Mouse (Mus musculus) heart, embryonic 10.5 days (tissue): ENCODE data around the gene Ccdc85b. TPM values are rescaled to one million over a fixed set of nuclear protein-coding genes. Genes with fewer than 3 reads are reported as not detected.

Experiments used
- DNase-seq: peaks from one replicate; pipeline ENCODE4 v3.0.0-alpha.2; 2017; ENCODE audit warnings: low spot score
- H3K27ac ChIP-seq: fragments of 300-500 bp; sonication (generic); 2 replicates; pipeline ENCODE4 v1.5.1; 2016; ENCODE audit warnings: mild to moderate bottlenecking
- H3K27me3 ChIP-seq: fragments of 300-500 bp; sonication (generic); 2 replicates; pipeline ENCODE4 v1.6.1; 2016; ENCODE audit warnings: mild to moderate bottlenecking; ENCODE audit not compliant: poor library complexity, insufficient read depth, severe bottlenecking
- H3K36me3 ChIP-seq: fragments of 300-500 bp; sonication (generic); 2 replicates; pipeline ENCODE4 v1.6.1; 2016; ENCODE audit warnings: mild to moderate bottlenecking, moderate library complexity
- H3K4me1 ChIP-seq: fragments of 300-500 bp; sonication (generic); 2 replicates; pipeline ENCODE4 v1.6.1; 2016; ENCODE audit warnings: mild to moderate bottlenecking
- H3K4me3 ChIP-seq: fragments of 300-500 bp; sonication (generic); 2 replicates; pipeline ENCODE4 v1.5.1; 2016; ENCODE audit warnings: mild to moderate bottlenecking, moderate library complexity
- H3K9me3 ChIP-seq: fragments of 300-500 bp; sonication (generic); 2 replicates; pipeline ENCODE4 v1.6.1; 2016; ENCODE audit warnings: mild to moderate bottlenecking, moderate library complexity
- WGBS: fragments of 180-500 bp; shearing (Covaris S2); methylation state at CpG from one replicate; pipeline ENCODE4 v1.1.7; 2016; 5-methylcytosine and 5-hydroxymethylcytosine counted together
- polyA plus RNA-seq: library from polyadenylated mRNA; unstranded; fragments of >200 nt; fragmentation: Nextera tagmentation; extraction: Ambion mirVana; gene quantifications from 2 replicates; pipeline ENCODE4 v1.2.1, GENCODE M21; 2016

Gene Ccdc85b
- polyA plus RNA-seq, 1 experiment from 2014 or later, result 11.6 TPM

GRCm38 (mm10) chr19:5460465-5460911, 2.8 kb upstream of the Ccdc85b start, which contains the start of gene Fibp:
Gene Fibp (plus strand): TSS chr19:5460615.
- Histone ChIP-seq H3K4me3 (peak within 1 kb of the TSS; percentile 84), H3K4me1 (peaks cover 45% of the 10 kb centered on the region), H3K36me3 (peaks cover 32% of the 10 kb centered on the region), H3K27ac (peak within 1 kb of the TSS; percentile 89), H3K9me3 (no peaks in the 10 kb centered on the region), H3K27me3 (0 out of 2 replicates have a peak, but pooled peaks cover 7% of the 10 kb centered on the region)
- peak; percentile 95 for DNase-seq
- under 1% methylated on average over 32 of the region's 32 CpGs for WGBS

GRCm38 (mm10) chr19:5459896-5460295, 2.2 kb upstream of the Ccdc85b start:
- 26% methylated on average over 3 of the region's 3 CpGs for WGBS
- H3K4me1 ChIP-seq, result peaks cover 51% of the 10 kb centered on the region
- 0 out of 2 replicates have a peak, but pooled peaks cover 7% of the 10 kb centered on the region for H3K27me3 ChIP-seq
- peaks cover 26% of the 10 kb centered on the region for H3K36me3 ChIP-seq
- DNase-seq, result no peak
- peak overlapping the region; percentile 84 for H3K4me3 ChIP-seq
- peak overlapping the region; percentile 89 for H3K27ac ChIP-seq
- no peaks in the 10 kb centered on the region for H3K9me3 ChIP-seq

- peaks cover 50% of the 10 kb centered on the region for H3K4me1 ChIP-seq
- 0 out of 2 replicates have a peak, but pooled peaks cover 7% of the 10 kb centered on the region for H3K27me3 ChIP-seq
- H3K4me3 ChIP-seq, result no peak overlapping the region
- H3K9me3 ChIP-seq, result no peaks in the 10 kb centered on the region
- 59% methylated on average over 7 of the region's 7 CpGs for WGBS
- no peak for DNase-seq
- H3K36me3 ChIP-seq, result peaks cover 26% of the 10 kb centered on the region
- no peak overlapping the region for H3K27ac ChIP-seq
These were observed 1.3 kb upstream of the Ccdc85b start for GRCm38 (mm10) chr19:5459019-5459418.

- Histone ChIP-seq H3K36me3 (peaks cover 16% of the 10 kb centered on the region), H3K9me3 (no peaks in the 10 kb centered on the region), H3K4me3 (peak overlapping the region; percentile 90), H3K27ac (peak overlapping the region; percentile 96), H3K27me3 (0 out of 2 replicates have a peak, but pooled peaks cover 8% of the 10 kb centered on the region), H3K4me1 (peaks cover 46% of the 10 kb centered on the region)
- DNase-seq, result peak; percentile 98
- under 1% methylated on average over 70 of the region's 70 CpGs for WGBS
These were observed 560 bp downstream of the Ccdc85b start for GRCm38 (mm10) chr19:5456922-5457745.

GRCm38 (mm10) chr19:5456241-5456921, 1.3 kb downstream of the Ccdc85b start:
- Histone ChIP-seq H3K9me3 (no peaks in the 10 kb centered on the region), H3K36me3 (peaks cover 16% of the 10 kb centered on the region), H3K27me3 (peaks cover 16% of the 10 kb centered on the region; the same call in 1 of the 2 replicates), H3K4me3 (peak overlapping the region; percentile 90), H3K4me1 (peaks cover 44% of the 10 kb centered on the region), H3K27ac (peak overlapping the region; percentile 96)
- no peak for DNase-seq
- WGBS, result 4% methylated on average over 26 of the region's 26 CpGs

- Histone ChIP-seq H3K9me3 (no peaks in the 10 kb centered on the region), H3K36me3 (peaks cover 16% of the 10 kb centered on the region), H3K4me1 (peaks cover 38% of the 10 kb centered on the region), H3K27ac (peak overlapping the region; percentile 96), H3K4me3 (peak overlapping the region; percentile 90), H3K27me3 (peaks cover 24% of the 10 kb centered on the region; the same call in 1 of the 2 replicates)
- WGBS, result 60% methylated on average over 8 of the region's 8 CpGs
- DNase-seq, result no peak
These were observed 2.1 kb downstream of the Ccdc85b start for GRCm38 (mm10) chr19:5455568-5455967.

GRCm38 (mm10) chr19:5455037-5455436, 2.7 kb downstream of the Ccdc85b start:
- H3K4me3 ChIP-seq, result peak overlapping the region; percentile 90
- H3K27me3 ChIP-seq, result peaks cover 29% of the 10 kb centered on the region; the same call in 1 of the 2 replicates

GRCm38 (mm10) chr19:5451766-5452165, 5.9 kb downstream of the Ccdc85b start:
- peaks cover 16% of the 10 kb centered on the region for H3K36me3 ChIP-seq
- no peak for DNase-seq
- WGBS, result 69% methylated on average over 6 of the region's 6 CpGs
- no peaks in the 10 kb centered on the region for H3K9me3 ChIP-seq
- H3K4me3 ChIP-seq, result no peak overlapping the region
- H3K4me1 ChIP-seq, result peaks cover 42% of the 10 kb centered on the region
- H3K27ac ChIP-seq, result no peak overlapping the region
- H3K27me3 ChIP-seq, result peaks cover 55% of the 10 kb centered on the region

More at GRCm38 (mm10) chr19:5455037-5455436, 2.7 kb downstream of the Ccdc85b start:
- Histone ChIP-seq H3K27ac (no peak overlapping the region; the same call in 1 of the 2 replicates), H3K4me1 (peaks cover 38% of the 10 kb centered on the region), H3K36me3 (peaks cover 16% of the 10 kb centered on the region), H3K9me3 (no peaks in the 10 kb centered on the region)
- 77% methylated on average over 12 of the region's 12 CpGs for WGBS
- no peak for DNase-seq

GRCm38 (mm10) chr19:5449673-5450072, 8.0 kb downstream of the Ccdc85b start:
- Histone ChIP-seq H3K27me3 (peaks cover 76% of the 10 kb centered on the region), H3K36me3 (peaks cover 15% of the 10 kb centered on the region), H3K27ac (no peak overlapping the region), H3K4me3 (no peak overlapping the region), H3K9me3 (no peaks in the 10 kb centered on the region), H3K4me1 (peaks cover 21% of the 10 kb centered on the region)
- 83% methylated on average over 3 of the region's 3 CpGs for WGBS
- no peak for DNase-seq

- H3K27me3 ChIP-seq, result peaks cover 81% of the 10 kb centered on the region
- H3K36me3 ChIP-seq, result peaks cover 4% of the 10 kb centered on the region; the same call in 1 of the 2 replicates
- WGBS, result 5% methylated on average over 36 of the region's 36 CpGs
- H3K27ac ChIP-seq, result peak overlapping the region; percentile 22; the same call in 1 of the 2 replicates
- H3K9me3 ChIP-seq, result no peaks in the 10 kb centered on the region
- H3K4me3 ChIP-seq, result peak overlapping the region; percentile 69
- peaks cover 19% of the 10 kb centered on the region for H3K4me1 ChIP-seq
- DNase-seq, result peak; percentile 86
These were observed 9.1 kb downstream of the Ccdc85b start for GRCm38 (mm10) chr19:5448354-5449150.

- Histone ChIP-seq H3K36me3 (no peaks in the 10 kb centered on the region), H3K27ac (peak within 1 kb of the TSS; percentile 22; the same call in 1 of the 2 replicates), H3K4me3 (peak within 1 kb of the TSS; percentile 69), H3K9me3 (no peaks in the 10 kb centered on the region), H3K4me1 (peaks cover 19% of the 10 kb centered on the region), H3K27me3 (peaks cover 81% of the 10 kb centered on the region)
- DNase-seq, result no peak
- WGBS, result 1% methylated on average over 70 of the region's 70 CpGs
These were observed 10.0 kb downstream of the Ccdc85b start, which contains the start of gene Fosl1 for GRCm38 (mm10) chr19:5447515-5448353. Gene Fosl1 (plus strand): TSS chr19:5447547.
